Mouse (Mus musculus): Measurements from ENCODE around the gene Tlr5.

GRCm38 (mm10) chr1:182944638-182945037 lies 9.9 kb upstream of the Tlr5 start:
- TF ChIP-seq POLR2A (IDR thresholded peaks at IDR 0.05; ENCODE audit: borderline replicate concordance, low read depth, low read length) (no peak), CTCF (IDR thresholded peaks at IDR 0.05; ENCODE audit: low read depth, low read length) (no peak)
